Mouse (Mus musculus) liver, embryonic 11.5 days (tissue): ENCODE data around the gene Col6a6. TPM values are rescaled to one million over a fixed set of nuclear protein-coding genes. Genes with fewer than 3 reads are reported as not detected.

Experiments used
- ATAC-seq: fragments of 200-750 bp; cut with Nextera tagmentation; replicated peaks from 2 replicates; pipeline ENCODE4 v1.8.0; 2017; ENCODE audit warnings: moderate number of reproducible peaks, mild to moderate bottlenecking, moderate TSS enrichment, moderate library complexity; ENCODE audit not compliant: low FRiP score
- DNase-seq: peaks from one replicate; pipeline ENCODE4 v3.0.0-alpha.2; 2017; ENCODE audit warnings: low spot score
- H3K27ac ChIP-seq: fragments of 300-500 bp; sonication (generic); 2 replicates; pipeline ENCODE4 v1.5.1; 2014; ENCODE audit warnings: mild to moderate bottlenecking, low read depth, low read length, control low read depth
- H3K27me3 ChIP-seq: fragments of 300-500 bp; sonication (generic); replicated peaks from 2 replicates; pipeline ENCODE4 v1.6.1; 2014; ENCODE audit warnings: low read length, mixed read lengths; ENCODE audit not compliant: control insufficient read depth, insufficient read depth
- H3K36me3 ChIP-seq: fragments of 300-500 bp; sonication (generic); 2 replicates; pipeline ENCODE4 v1.6.1; 2014; ENCODE audit warnings: mild to moderate bottlenecking, low read length, moderate library complexity, mixed read lengths; ENCODE audit not compliant: control insufficient read depth, insufficient read depth
- H3K4me1 ChIP-seq: fragments of 300-500 bp; sonication (generic); replicated peaks from 2 replicates; pipeline ENCODE4 v1.6.1; 2014; ENCODE audit warnings: low read length, mixed read lengths; ENCODE audit not compliant: control insufficient read depth, insufficient read depth
- H3K4me2 ChIP-seq: fragments of 300-500 bp; sonication (generic); 2 replicates; pipeline ENCODE4 v1.6.1; 2014; ENCODE audit warnings: mild to moderate bottlenecking, control low read depth, moderate library complexity
- H3K4me3 ChIP-seq: fragments of 300-500 bp; sonication (generic); 2 replicates; pipeline ENCODE4 v1.5.1; 2014; ENCODE audit warnings: low read depth, low read length, control low read depth
- H3K9ac ChIP-seq: fragments of 300-500 bp; sonication (generic); 2 replicates; pipeline ENCODE4 v1.6.1; 2014; ENCODE audit warnings: low read depth, low read length, control low read depth
- H3K9me3 ChIP-seq: fragments of 300-500 bp; sonication (generic); 2 replicates; pipeline ENCODE4 v1.6.1; 2016; ENCODE audit warnings: low read length, inconsistent platforms, mixed read lengths; ENCODE audit not compliant: control insufficient read depth
- WGBS: fragments of 180-500 bp; shearing (Covaris S2); extraction: QIAGEN DNeasy Blood & Tissue Kit; methylation state at CpG from one replicate; pipeline ENCODE4 v1.1.7; 2014; 5-methylcytosine and 5-hydroxymethylcytosine counted together
- polyA plus RNA-seq: library from polyadenylated mRNA; unstranded; fragments of >200 nt; fragmentation: Nextera tagmentation; extraction: Ambion mirVana; gene quantifications from 2 replicates; pipeline ENCODE4 v1.2.1, GENCODE M21; 2014

The Col6a6 gene
- polyA plus RNA-seq, 1 experiment from 2014 or later = 0.21 TPM

GRCm38 (mm10) chr9:105693056-105693455, 134.9 kb downstream of the Col6a6 start:
- Histone ChIP-seq H3K4me1 (no peaks in the 10 kb centered on the region), H3K4me2 (no peak overlapping the region), H3K9ac (no peak overlapping the region), H3K27ac (no peak overlapping the region), H3K4me3 (no peak overlapping the region), H3K36me3 (peaks cover 2% of the 10 kb centered on the region; the same call in 1 of the 2 replicates), H3K27me3 (no peaks in the 10 kb centered on the region), H3K9me3 (no peaks in the 10 kb centered on the region)
- 79% methylated on average over 9 of the region's 9 CpGs for WGBS
- ATAC-seq = no peak
- DNase-seq = no peak

DNA sequence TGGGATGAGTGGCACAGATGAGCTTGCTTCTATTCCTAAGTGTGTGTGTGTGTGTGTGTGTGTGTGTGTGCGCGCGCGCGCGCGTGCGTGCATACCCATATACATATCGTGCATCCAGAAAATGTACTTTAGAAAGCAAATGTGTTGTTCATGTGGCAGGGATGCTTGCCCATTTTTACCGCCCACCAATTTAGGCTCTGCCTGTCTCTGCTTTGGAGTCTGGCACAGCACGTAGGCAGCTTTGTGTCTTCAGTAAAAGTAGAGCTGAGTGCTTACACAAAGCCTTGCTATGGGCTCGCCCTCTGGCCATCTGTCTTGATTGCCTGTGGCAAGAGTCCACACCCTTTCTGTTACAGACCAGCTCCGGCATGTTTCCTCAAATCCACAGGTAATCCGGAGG, 135.5 kb downstream of the Col6a6 start:
- Histone ChIP-seq H3K4me2 (no peak overlapping the region), H3K9me3 (no peaks in the 10 kb centered on the region), H3K27me3 (no peaks in the 10 kb centered on the region), H3K9ac (no peak overlapping the region), H3K36me3 (peaks cover 2% of the 10 kb centered on the region; the same call in 1 of the 2 replicates), H3K4me3 (no peak overlapping the region), H3K4me1 (no peaks in the 10 kb centered on the region), H3K27ac (no peak overlapping the region)
- 90% methylated on average over 14 of the region's 14 CpGs for WGBS
- ATAC-seq = no peak
- DNase-seq = no peak

- H3K36me3 ChIP-seq = peaks cover 14% of the 10 kb centered on the region; the same call in 1 of the 2 replicates
- no peaks in the 10 kb centered on the region for H3K9me3 ChIP-seq
- no peak overlapping the region for H3K4me3 ChIP-seq
- no peaks in the 10 kb centered on the region for H3K4me1 ChIP-seq
- 81% methylated on average over 7 of the region's 7 CpGs for WGBS
- ATAC-seq (no peak), DNase-seq (no peak)
- H3K9ac ChIP-seq = no peak overlapping the region
- H3K4me2 ChIP-seq = no peak overlapping the region
- no peak overlapping the region for H3K27ac ChIP-seq
- H3K27me3 ChIP-seq = no peaks in the 10 kb centered on the region
These were observed 138.5 kb downstream of the Col6a6 start for GRCm38 (mm10) chr9:105689485-105689884.

DNA sequence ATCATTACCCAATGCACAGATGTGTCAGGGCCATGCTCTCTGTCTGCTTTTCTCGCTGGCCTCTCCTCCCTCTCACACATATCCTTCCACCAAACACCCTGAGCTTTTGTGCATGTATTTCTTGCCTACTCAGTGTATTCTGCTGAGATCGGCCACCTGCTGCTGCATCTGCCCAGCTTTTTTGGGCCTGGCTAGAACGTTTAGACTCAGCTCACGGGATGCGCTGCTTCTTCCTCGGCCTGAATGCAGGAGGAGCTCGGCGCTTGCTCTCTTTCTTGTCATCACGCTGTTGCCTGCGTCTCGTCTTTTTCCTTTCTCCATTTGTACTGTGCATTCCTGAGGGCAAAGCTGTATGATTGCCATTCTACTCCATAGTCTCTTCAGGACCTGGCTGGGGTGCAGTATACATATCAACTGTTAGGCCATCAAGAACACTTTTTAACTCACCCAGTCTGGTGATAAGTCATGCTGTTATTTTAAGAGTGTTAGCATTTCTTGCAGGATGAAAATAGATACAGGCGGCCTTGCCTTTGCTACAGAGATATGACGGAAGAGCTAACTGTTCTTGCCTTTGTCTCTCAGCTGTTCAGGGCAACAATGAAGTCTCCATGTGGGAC, 143.3 kb downstream of the Col6a6 start:
- no peaks in the 10 kb centered on the region for H3K9me3 ChIP-seq
- DNase-seq (no peak), ATAC-seq (no peak)
- WGBS = 91% methylated on average over 13 of the region's 13 CpGs
- H3K36me3 ChIP-seq = peaks cover 14% of the 10 kb centered on the region; the same call in 1 of the 2 replicates
- H3K9ac ChIP-seq = no peak overlapping the region
- no peak overlapping the region for H3K4me2 ChIP-seq
- no peaks in the 10 kb centered on the region for H3K27me3 ChIP-seq
- no peak overlapping the region for H3K27ac ChIP-seq
- no peaks in the 10 kb centered on the region for H3K4me1 ChIP-seq
- H3K4me3 ChIP-seq = no peak overlapping the region

DNA sequence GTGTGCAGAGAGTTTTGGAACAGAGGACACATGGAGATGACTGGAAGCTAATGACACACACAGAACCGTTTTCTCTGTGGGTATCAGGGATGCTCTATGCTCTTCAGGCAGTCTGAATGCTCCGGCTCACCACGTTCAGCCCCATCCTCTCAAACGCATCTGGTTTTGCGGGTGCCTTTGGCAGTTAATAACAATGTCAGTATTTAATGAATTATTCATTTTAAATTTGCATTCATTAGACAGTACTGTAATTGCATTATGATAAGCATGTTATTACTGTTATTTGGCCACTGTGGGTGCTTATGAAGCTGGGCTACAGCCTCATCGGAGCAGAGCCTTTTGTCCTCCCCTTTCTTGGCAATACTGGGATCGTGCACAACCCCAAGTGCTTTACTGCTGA, 146.6 kb downstream of the Col6a6 start:
- Histone ChIP-seq H3K27ac (no peak overlapping the region), H3K36me3 (peaks cover 7% of the 10 kb centered on the region; the same call in 1 of the 2 replicates), H3K4me1 (no peaks in the 10 kb centered on the region), H3K27me3 (no peaks in the 10 kb centered on the region), H3K4me3 (no peak overlapping the region), H3K9me3 (no peaks in the 10 kb centered on the region), H3K9ac (no peak overlapping the region), H3K4me2 (no peak overlapping the region)
- WGBS = 89% methylated on average over 7 of the region's 7 CpGs
- DNase-seq = no peak
- ATAC-seq = no peak

GRCm38 (mm10) chr9:105675941-105676340, 152.0 kb downstream of the Col6a6 start:
- no peak overlapping the region for H3K27ac ChIP-seq
- no peaks in the 10 kb centered on the region for H3K9me3 ChIP-seq
- no peak overlapping the region for H3K9ac ChIP-seq
- DNase-seq = no peak
- WGBS = 67% methylated on average over 11 of the region's 11 CpGs
- H3K4me1 ChIP-seq = no peaks in the 10 kb centered on the region
- ATAC-seq = peak; percentile 26; the same call in 1 of the 2 replicates
- no peak overlapping the region for H3K4me3 ChIP-seq
- no peak overlapping the region for H3K4me2 ChIP-seq
- H3K27me3 ChIP-seq = no peaks in the 10 kb centered on the region
- H3K36me3 ChIP-seq = peaks cover 10% of the 10 kb centered on the region

- no peaks in the 10 kb centered on the region for H3K27me3 ChIP-seq
- H3K4me2 ChIP-seq = no peak overlapping the region
- WGBS = 89% methylated on average over 2 of the region's 2 CpGs
- H3K4me1 ChIP-seq = no peaks in the 10 kb centered on the region
- H3K27ac ChIP-seq = no peak overlapping the region
- ATAC-seq (no peak), DNase-seq (no peak)
- peaks cover 12% of the 10 kb centered on the region for H3K36me3 ChIP-seq
- H3K9ac ChIP-seq = no peak overlapping the region
- no peak overlapping the region for H3K4me3 ChIP-seq
- H3K9me3 ChIP-seq = no peaks in the 10 kb centered on the region
These were observed 155.9 kb downstream of the Col6a6 start for GRCm38 (mm10) chr9:105672032-105672431.

DNA sequence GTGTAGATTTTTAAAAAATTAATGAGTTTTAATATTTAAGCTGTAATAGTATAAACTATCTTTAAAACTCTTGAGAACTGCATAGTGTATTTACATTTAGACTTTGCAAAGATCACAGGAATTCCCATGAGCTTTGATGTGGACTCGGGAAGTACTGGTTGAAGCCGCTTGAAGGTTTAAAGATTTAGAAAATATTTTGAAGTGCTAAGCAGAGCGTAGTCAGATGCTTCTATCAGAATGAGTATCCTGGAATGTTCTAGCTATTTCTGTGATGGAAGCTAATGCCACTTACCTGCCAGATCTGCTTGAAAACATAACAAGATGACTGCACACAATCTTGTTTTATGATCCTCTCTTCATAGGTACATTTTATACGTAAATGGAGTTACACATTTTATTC, 157.0 kb downstream of the Col6a6 start:
- H3K27me3 ChIP-seq = no peaks in the 10 kb centered on the region
- H3K9ac ChIP-seq = no peak overlapping the region
- 91% methylated on average over 4 of the region's 4 CpGs for WGBS
- ATAC-seq (no peak), DNase-seq (no peak)
- H3K9me3 ChIP-seq = no peaks in the 10 kb centered on the region
- H3K4me2 ChIP-seq = no peak overlapping the region
- peaks cover 12% of the 10 kb centered on the region for H3K36me3 ChIP-seq
- H3K4me3 ChIP-seq = no peak overlapping the region
- H3K4me1 ChIP-seq = no peaks in the 10 kb centered on the region
- no peak overlapping the region for H3K27ac ChIP-seq

DNA sequence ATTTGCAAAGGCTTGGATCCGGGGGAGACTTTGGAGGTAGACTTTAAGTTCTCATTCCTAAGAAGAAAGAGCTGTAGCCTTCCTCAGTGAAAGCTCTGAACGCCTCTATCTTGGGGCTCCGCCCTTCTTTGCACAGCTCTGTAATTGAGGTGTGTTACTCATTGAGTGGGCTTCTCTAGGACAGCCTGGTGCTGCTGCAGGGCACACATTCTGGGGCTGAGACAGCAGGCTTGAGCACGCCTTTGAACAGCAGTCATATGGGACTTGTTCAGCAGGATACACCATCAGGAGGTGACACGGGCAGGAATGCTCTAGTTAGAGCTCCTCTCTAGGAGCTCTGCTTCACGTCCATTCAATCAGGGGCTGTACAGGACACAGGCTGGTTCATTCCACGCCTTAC, 162.7 kb downstream of the Col6a6 start:
- 90% methylated on average over 7 of the region's 7 CpGs for WGBS
- Histone ChIP-seq H3K4me2 (no peak overlapping the region), H3K9ac (no peak overlapping the region), H3K36me3 (peaks cover 12% of the 10 kb centered on the region; the same call in 1 of the 2 replicates), H3K27ac (no peak overlapping the region), H3K4me1 (no peaks in the 10 kb centered on the region), H3K9me3 (no peaks in the 10 kb centered on the region), H3K4me3 (no peak overlapping the region), H3K27me3 (no peaks in the 10 kb centered on the region)
- ATAC-seq (no peak), DNase-seq (no peak)
